Mouse (Mus musculus): ENCODE results near the gene Kif26b. TPM values are rescaled to one million over a fixed set of nuclear protein-coding genes. Genes with fewer than 3 reads are reported as not detected.

Kif26b gene
- polyA plus RNA-seq, 1 experiment from 2014 or later: 2.2 TPM

GRCm38 (mm10) chr1:178716411-178716810, 187.5 kb downstream of the Kif26b start:
- Histone ChIP-seq H3K4me3 (ENCODE audit: low read depth, low read length) (no peak overlapping the region), H3K27me3 (ENCODE audit: insufficient read depth, low read length) (0 out of 2 replicates have a peak, but pooled peaks cover 4% of the 10 kb centered on the region), H3K4me1 (ENCODE audit: insufficient read depth) (no peaks in the 10 kb centered on the region), H3K36me3 (ENCODE audit: insufficient read depth) (no peaks in the 10 kb centered on the region), H3K9ac (no peak overlapping the region), H3K4me2 (no peak overlapping the region), H3K27ac (ENCODE audit: low read depth) (no peak overlapping the region), H3K9me3 (ENCODE audit: low read depth, low read length) (0 out of 2 replicates have a peak, but pooled peaks cover 4% of the 10 kb centered on the region)
- DNase-seq: no peak
- WGBS: 66% methylated on average over 2 of the region's 2 CpGs
- TF ChIP-seq CTCF (IDR thresholded peaks at IDR 0.05; ENCODE audit: low read depth): no peak
- no peak for ATAC-seq (ENCODE audit: insufficient read depth)

GRCm38 (mm10) chr1:178720821-178721220, 191.9 kb downstream of the Kif26b start:
- Histone ChIP-seq H3K27ac (ENCODE audit: low read depth) (no peak overlapping the region), H3K4me1 (ENCODE audit: insufficient read depth) (no peaks in the 10 kb centered on the region), H3K9ac (no peak overlapping the region), H3K9me3 (ENCODE audit: low read depth, low read length) (0 out of 2 replicates have a peak, but pooled peaks cover 4% of the 10 kb centered on the region), H3K27me3 (ENCODE audit: insufficient read depth, low read length) (peaks cover 7% of the 10 kb centered on the region; the same call in 1 of the 2 replicates), H3K4me3 (ENCODE audit: low read depth, low read length) (no peak overlapping the region), H3K36me3 (ENCODE audit: insufficient read depth) (no peaks in the 10 kb centered on the region), H3K4me2 (no peak overlapping the region)
- DNase-seq (no peak), ATAC-seq (ENCODE audit: insufficient read depth) (no peak)
- WGBS: 66% methylated on average over 2 of the region's 2 CpGs
- no peak for TF ChIP-seq CTCF (IDR thresholded peaks at IDR 0.05; ENCODE audit: low read depth)

GRCm38 (mm10) chr1:178722793-178723192, 193.9 kb downstream of the Kif26b start:
- H3K4me3 ChIP-seq (ENCODE audit: low read depth, low read length): no peak overlapping the region
- H3K9me3 ChIP-seq (ENCODE audit: low read depth, low read length): 0 out of 2 replicates have a peak, but pooled peaks cover 4% of the 10 kb centered on the region
- ATAC-seq (ENCODE audit: insufficient read depth) (peak; percentile 68; the same call in 1 of the 2 replicates), DNase-seq (peak; percentile 76)
- H3K4me1 ChIP-seq (ENCODE audit: insufficient read depth): no peaks in the 10 kb centered on the region
- 40% methylated on average over 4 of the region's 4 CpGs for WGBS
- no peak overlapping the region for H3K4me2 ChIP-seq
- no peaks in the 10 kb centered on the region for H3K36me3 ChIP-seq (ENCODE audit: insufficient read depth)
- peaks cover 7% of the 10 kb centered on the region; the same call in 1 of the 2 replicates for H3K27me3 ChIP-seq (ENCODE audit: insufficient read depth, low read length)
- no peak for TF ChIP-seq CTCF (IDR thresholded peaks at IDR 0.05; ENCODE audit: low read depth)
- H3K27ac ChIP-seq (ENCODE audit: low read depth): no peak overlapping the region
- no peak overlapping the region for H3K9ac ChIP-seq

- ATAC-seq (ENCODE audit: insufficient read depth) (no peak), DNase-seq (no peak)
- TF ChIP-seq CTCF (IDR thresholded peaks at IDR 0.05; ENCODE audit: low read depth): no peak
- Histone ChIP-seq H3K36me3 (ENCODE audit: insufficient read depth) (no peaks in the 10 kb centered on the region), H3K4me1 (ENCODE audit: insufficient read depth) (no peaks in the 10 kb centered on the region), H3K9ac (no peak overlapping the region), H3K9me3 (ENCODE audit: low read depth, low read length) (no peaks in the 10 kb centered on the region), H3K27ac (ENCODE audit: low read depth) (no peak overlapping the region), H3K4me2 (no peak overlapping the region), H3K4me3 (ENCODE audit: low read depth, low read length) (no peak overlapping the region), H3K27me3 (ENCODE audit: insufficient read depth, low read length) (peaks cover 6% of the 10 kb centered on the region; the same call in 1 of the 2 replicates)
- WGBS: 88% methylated on average over 3 of the region's 3 CpGs
Observed at GRCm38 (mm10) chr1:178725536-178725935, 196.6 kb downstream of the Kif26b start.

GRCm38 (mm10) chr1:178728256-178728655, 199.3 kb downstream of the Kif26b start:
- no peaks in the 10 kb centered on the region for H3K9me3 ChIP-seq (ENCODE audit: low read depth, low read length)
- no peak overlapping the region for H3K4me2 ChIP-seq
- no peak for DNase-seq
- H3K4me3 ChIP-seq (ENCODE audit: low read depth, low read length): no peak overlapping the region
- ATAC-seq (ENCODE audit: insufficient read depth): no peak
- H3K4me1 ChIP-seq (ENCODE audit: insufficient read depth): no peaks in the 10 kb centered on the region
- H3K27ac ChIP-seq (ENCODE audit: low read depth): no peak overlapping the region
- WGBS: 84% methylated on average over 6 of the region's 6 CpGs
- TF ChIP-seq CTCF (IDR thresholded peaks at IDR 0.05; ENCODE audit: low read depth): no peak
- no peak overlapping the region for H3K9ac ChIP-seq
- H3K27me3 ChIP-seq (ENCODE audit: insufficient read depth, low read length): peaks cover 3% of the 10 kb centered on the region; the same call in 1 of the 2 replicates
- H3K36me3 ChIP-seq (ENCODE audit: insufficient read depth): no peaks in the 10 kb centered on the region

- no peak overlapping the region for H3K27ac ChIP-seq (ENCODE audit: low read depth)
- H3K4me1 ChIP-seq (ENCODE audit: insufficient read depth): no peaks in the 10 kb centered on the region
- H3K36me3 ChIP-seq (ENCODE audit: insufficient read depth): no peaks in the 10 kb centered on the region
- H3K4me3 ChIP-seq (ENCODE audit: low read depth, low read length): no peak overlapping the region
- no peaks in the 10 kb centered on the region for H3K27me3 ChIP-seq (ENCODE audit: insufficient read depth, low read length)
- H3K9ac ChIP-seq: no peak overlapping the region
- DNase-seq (peak; percentile 8), ATAC-seq (ENCODE audit: insufficient read depth) (no peak)
- no peak overlapping the region for H3K4me2 ChIP-seq
- WGBS: 91% methylated on average over 3 of the region's 3 CpGs
- TF ChIP-seq CTCF (IDR thresholded peaks at IDR 0.05; ENCODE audit: low read depth): no peak
- H3K9me3 ChIP-seq (ENCODE audit: low read depth, low read length): no peaks in the 10 kb centered on the region
Observed at GRCm38 (mm10) chr1:178730271-178730670, 201.3 kb downstream of the Kif26b start.

- no peaks in the 10 kb centered on the region for H3K36me3 ChIP-seq (ENCODE audit: insufficient read depth)
- TF ChIP-seq CTCF (IDR thresholded peaks at IDR 0.05; ENCODE audit: low read depth): no peak
- WGBS: 61% methylated on average over 9 of the region's 9 CpGs
- ATAC-seq (ENCODE audit: insufficient read depth) (no peak), DNase-seq (no peak)
- H3K9me3 ChIP-seq (ENCODE audit: low read depth, low read length): no peaks in the 10 kb centered on the region
- no peaks in the 10 kb centered on the region for H3K27me3 ChIP-seq (ENCODE audit: insufficient read depth, low read length)
- H3K9ac ChIP-seq: no peak overlapping the region
- no peak overlapping the region for H3K4me2 ChIP-seq
- H3K4me1 ChIP-seq (ENCODE audit: insufficient read depth): no peaks in the 10 kb centered on the region
- H3K4me3 ChIP-seq (ENCODE audit: low read depth, low read length): no peak overlapping the region
- no peak overlapping the region for H3K27ac ChIP-seq (ENCODE audit: low read depth)
Observed at GRCm38 (mm10) chr1:178733035-178733434, 204.1 kb downstream of the Kif26b start.
